ENCODE assay signal across 8 mouse cellular contexts in the genomic region with DNA sequence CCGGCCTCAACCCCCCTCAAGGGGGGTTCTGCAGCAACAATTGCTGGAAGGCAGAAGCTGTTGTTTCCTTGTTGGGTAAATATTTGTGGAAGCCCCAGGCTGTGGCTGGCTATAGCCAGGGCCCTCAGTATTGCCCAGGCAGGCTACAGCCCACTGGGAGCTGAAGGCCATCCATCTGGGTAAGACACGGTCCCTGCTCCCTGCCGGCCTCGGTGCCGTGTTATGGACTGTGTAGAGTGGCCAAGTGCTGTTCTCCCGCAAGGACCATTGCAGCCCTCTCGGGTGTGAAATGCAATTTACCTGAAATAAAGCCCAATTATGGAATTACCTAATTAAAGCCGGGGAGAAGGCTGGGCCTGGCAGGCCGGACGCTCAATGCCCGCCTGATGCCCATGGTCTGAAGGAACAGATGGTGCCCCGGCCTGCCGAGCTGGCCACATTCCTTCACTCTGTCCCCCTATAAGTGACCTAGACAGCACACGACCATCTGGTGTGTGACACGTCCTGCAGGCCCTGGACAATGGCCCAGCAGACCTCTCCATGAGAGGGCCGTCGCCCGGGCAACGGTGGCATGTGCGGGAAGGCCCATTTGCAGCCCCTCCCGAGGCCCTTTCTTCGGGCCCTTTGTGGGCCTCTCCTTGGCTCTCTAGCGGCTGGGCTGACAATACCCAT. TPM values are rescaled to one million over a fixed set of nuclear protein-coding genes. Genes with fewer than 3 reads are reported as not detected.
DNase-seq lines count a peak whose midpoint lies in the region; ATAC-seq and TF ChIP-seq lines count a peak whose summit lies in the region.

No protein-coding gene starts in this region.

- WGBS in kidney, embryonic 15.5 days: 50% methylated on average over 23 of the region's 23 CpGs
- 10% methylated on average over 23 of the region's 23 CpGs for WGBS in forebrain, postnatal 0 days
- 21% methylated on average over 23 of the region's 23 CpGs for WGBS in neural tube, embryonic 11.5 days
- 77% methylated on average over 23 of the region's 23 CpGs for WGBS in liver, embryonic 11.5 days

- H3K36me3 ChIP-seq in kidney, embryonic 15.5 days: no peaks in the 10 kb centered on the region
- no peaks in the 10 kb centered on the region for H3K36me3 ChIP-seq in forebrain, postnatal 0 days (ENCODE audit: insufficient read depth)
- no peaks in the 10 kb centered on the region for H3K36me3 ChIP-seq in neural tube, embryonic 11.5 days (ENCODE audit: control insufficient read depth, insufficient read depth, low read length)
- H3K36me3 ChIP-seq in liver, embryonic 11.5 days (ENCODE audit: control insufficient read depth, insufficient read depth, low read length): no peaks in the 10 kb centered on the region

- no peak for TF ChIP-seq CTCF in forebrain, postnatal 0 days (IDR thresholded peaks at IDR 0.05; ENCODE audit: low read depth)

- H3K27me3 ChIP-seq in kidney, embryonic 15.5 days: no peaks in the 10 kb centered on the region
- no peaks in the 10 kb centered on the region for H3K27me3 ChIP-seq in forebrain, postnatal 0 days (ENCODE audit: insufficient read depth, low read length)
- H3K27me3 ChIP-seq in neural tube, embryonic 11.5 days (ENCODE audit: control insufficient read depth, insufficient read depth, low read length): 0 out of 2 replicates have a peak, but pooled peaks cover 1% of the 10 kb centered on the region
- H3K27me3 ChIP-seq in liver, embryonic 11.5 days (replicated peaks; ENCODE audit: control insufficient read depth, insufficient read depth, low read length): peaks cover under 1% of the 10 kb centered on the region; the same call in 1 of the 2 replicates

- no peaks in the 10 kb centered on the region for H3K9me3 ChIP-seq in kidney, embryonic 15.5 days (replicated peaks)
- no peaks in the 10 kb centered on the region for H3K9me3 ChIP-seq in forebrain, postnatal 0 days (ENCODE audit: low read length)
- H3K9me3 ChIP-seq in neural tube, embryonic 11.5 days (ENCODE audit: control insufficient read depth, low read length): no peaks in the 10 kb centered on the region
- no peaks in the 10 kb centered on the region for H3K9me3 ChIP-seq in liver, embryonic 11.5 days (ENCODE audit: control insufficient read depth, low read length)

- H3K4me2 ChIP-seq in kidney, embryonic 15.5 days: no peak overlapping the region
- no peak overlapping the region for H3K4me2 ChIP-seq in forebrain, postnatal 0 days (ENCODE audit: low read depth)
- H3K4me2 ChIP-seq in neural tube, embryonic 11.5 days (ENCODE audit: low read depth): no peak overlapping the region; the same call in 1 of the 2 replicates
- H3K4me2 ChIP-seq in liver, embryonic 11.5 days: no peak overlapping the region

- no peak overlapping the region for H3K9ac ChIP-seq in kidney, embryonic 15.5 days
- no peak overlapping the region for H3K9ac ChIP-seq in forebrain, postnatal 0 days
- H3K9ac ChIP-seq in neural tube, embryonic 11.5 days (ENCODE audit: low read length): peak overlapping the region; percentile 41; the same call in 1 of the 2 replicates
- no peak overlapping the region for H3K9ac ChIP-seq in liver, embryonic 11.5 days (ENCODE audit: low read depth, low read length)

- no peak overlapping the region for H3K4me3 ChIP-seq in kidney, embryonic 15.5 days (replicated peaks)
- no peak overlapping the region for H3K4me3 ChIP-seq in forebrain, postnatal 0 days (ENCODE audit: low read depth, low read length)
- H3K4me3 ChIP-seq in neural tube, embryonic 11.5 days (ENCODE audit: low read depth, low read length): no peak overlapping the region
- H3K4me3 ChIP-seq in liver, embryonic 11.5 days (ENCODE audit: low read depth, low read length): no peak overlapping the region

- DNase-seq in kidney, postnatal 25 days: no peak
- DNase-seq in cerebellum, adult 8-10 months: peak; percentile 95
- DNase-seq in forebrain, postnatal 0 days: peak; percentile 47
- peak; percentile 80 for DNase-seq in neural tube, embryonic 11.5 days (ENCODE audit: low spot score)
- no peak for DNase-seq in liver, embryonic 11.5 days (ENCODE audit: low spot score)
- DNase-seq in thymus, postnatal 0 days (ENCODE audit: low spot score): no peak
- DNase-seq in spleen, postnatal 36 days (ENCODE audit: low spot score in 2 of 2): no peak

- H3K27ac ChIP-seq in kidney, embryonic 15.5 days: no peak overlapping the region
- no peak overlapping the region for H3K27ac ChIP-seq in forebrain, postnatal 0 days (ENCODE audit: low read depth, low read length)
- peak overlapping the region; percentile 79; the same call in 1 of the 2 replicates for H3K27ac ChIP-seq in neural tube, embryonic 11.5 days (ENCODE audit: low read depth, low read length)
- H3K27ac ChIP-seq in liver, embryonic 11.5 days (ENCODE audit: low read depth, low read length): no peak overlapping the region

- H3K4me1 ChIP-seq in kidney, embryonic 15.5 days: peaks cover 16% of the 10 kb centered on the region
- no peaks in the 10 kb centered on the region for H3K4me1 ChIP-seq in forebrain, postnatal 0 days (ENCODE audit: insufficient read depth)
- H3K4me1 ChIP-seq in neural tube, embryonic 11.5 days (ENCODE audit: control insufficient read depth, insufficient read depth, low read length): peaks cover 11% of the 10 kb centered on the region
- H3K4me1 ChIP-seq in liver, embryonic 11.5 days (replicated peaks; ENCODE audit: control insufficient read depth, insufficient read depth, low read length): no peaks in the 10 kb centered on the region; the same call in 1 of the 2 replicates

- ATAC-seq in kidney, embryonic 15.5 days (replicated peaks; ENCODE audit: low FRiP score): peak; percentile 44; the same call in 1 of the 2 replicates
- peak; percentile 82 for ATAC-seq in forebrain, postnatal 0 days
- peak; percentile 90 for ATAC-seq in neural tube, embryonic 11.5 days (ENCODE audit: insufficient read depth, low FRiP score, low TSS enrichment)
- ATAC-seq in liver, embryonic 11.5 days (replicated peaks; ENCODE audit: low FRiP score): no peak

RNA-seq across cellular contexts. Expression of gene Cdkn1c, which starts 32.6 kb away (rescaled TPM):
- 844 and 965 TPM in 2 replicates for polyA plus RNA-seq in kidney, embryonic 15.5 days (2015; fragmentation: Nextera tagmentation; extraction: Ambion mirVana)
- total RNA-seq in forebrain, postnatal 0 days (2014; rRNA removed): 99.0 and 123 TPM in 2 replicates
- 119 and 124 TPM in 2 replicates for polyA plus RNA-seq in forebrain, postnatal 0 days (2015; fragmentation: Nextera tagmentation; extraction: Ambion mirVana)
- polyA plus RNA-seq in neural tube, embryonic 11.5 days (2014; fragmentation: Nextera tagmentation; extraction: Ambion mirVana): 1,204 and 1,311 TPM in 2 replicates
- 572 and 617 TPM in 2 replicates for polyA plus RNA-seq in liver, embryonic 11.5 days (2014; fragmentation: Nextera tagmentation; extraction: Ambion mirVana)
- 59.1 and 74.9 TPM in 2 replicates for polyA plus RNA-seq in thymus, postnatal 0 days (2015; fragmentation: Nextera tagmentation; extraction: Ambion mirVana)

RNA-seq across cellular contexts. Expression of gene Slc22a18, which starts 45.3 kb away (rescaled TPM):
- 4.1 and 4.5 TPM in 2 replicates for polyA plus RNA-seq in kidney, embryonic 15.5 days (2015; fragmentation: Nextera tagmentation; extraction: Ambion mirVana)
- 0.92 and 1.7 TPM in 2 replicates for total RNA-seq in forebrain, postnatal 0 days (2014; rRNA removed)
- polyA plus RNA-seq in forebrain, postnatal 0 days (2015; fragmentation: Nextera tagmentation; extraction: Ambion mirVana): 0.71 and 1.0 TPM in 2 replicates
- polyA plus RNA-seq in neural tube, embryonic 11.5 days (2014; fragmentation: Nextera tagmentation; extraction: Ambion mirVana): 0.64 TPM in 1 of 2 replicates, not detected in the other
- polyA plus RNA-seq in liver, embryonic 11.5 days (2014; fragmentation: Nextera tagmentation; extraction: Ambion mirVana): 2.8 and 5.2 TPM in 2 replicates
- 1.0 and 1.6 TPM in 2 replicates for polyA plus RNA-seq in thymus, postnatal 0 days (2015; fragmentation: Nextera tagmentation; extraction: Ambion mirVana)

Comparison
In these comparisons a context has a peak if more than half of its experiments do, and no peak if none do; other contexts are left out.
1. DNase-seq: peak in cerebellum, adult 8-10 months (single experiment), forebrain, postnatal 0 days (single experiment) and neural tube, embryonic 11.5 days (single experiment); none in kidney, postnatal 25 days (0 of 2), liver, embryonic 11.5 days (single experiment), thymus, postnatal 0 days (single experiment) and spleen, postnatal 36 days (0 of 2).